Mouse (Mus musculus) intestine, embryonic 15.5 days (tissue): ENCODE results near the gene Akr1e1. TPM values are rescaled to one million over a fixed set of nuclear protein-coding genes. Genes with fewer than 3 reads are reported as not detected.

Source experiments
- ATAC-seq: fragments of 200-750 bp; cut with Nextera tagmentation; 2 replicates; pipeline ENCODE4 v1.8.0; 2017; ENCODE audit warnings: moderate TSS enrichment, moderate library complexity
- H3K27ac ChIP-seq: fragments of 300-500 bp; sonication (generic); 2 replicates; pipeline ENCODE4 v1.5.1; 2015; ENCODE audit warnings: mild to moderate bottlenecking, inconsistent platforms
- H3K27me3 ChIP-seq: fragments of 300-500 bp; sonication (generic); replicated peaks from 2 replicates; pipeline ENCODE4 v1.6.1; 2015; ENCODE audit warnings: inconsistent platforms
- H3K36me3 ChIP-seq: fragments of 300-500 bp; sonication (generic); 2 replicates; pipeline ENCODE4 v1.6.1; 2015; ENCODE audit warnings: inconsistent platforms
- H3K4me1 ChIP-seq: fragments of 300-500 bp; sonication (generic); replicated peaks from 2 replicates; pipeline ENCODE4 v1.6.1; 2015; ENCODE audit warnings: inconsistent platforms
- H3K4me2 ChIP-seq: fragments of 300-500 bp; sonication (generic); replicated peaks from 2 replicates; pipeline ENCODE4 v1.6.1; 2015; ENCODE audit warnings: mild to moderate bottlenecking, inconsistent platforms
- H3K4me3 ChIP-seq: fragments of 300-500 bp; sonication (generic); replicated peaks from 2 replicates; pipeline ENCODE4 v1.5.1; 2015; ENCODE audit warnings: inconsistent platforms
- H3K9ac ChIP-seq: fragments of 300-500 bp; sonication (generic); 2 replicates; pipeline ENCODE4 v1.6.1; 2015; ENCODE audit warnings: inconsistent platforms
- H3K9me3 ChIP-seq: fragments of 300-500 bp; sonication (generic); 2 replicates; pipeline ENCODE4 v1.6.1; 2016; ENCODE audit warnings: inconsistent platforms
- WGBS: fragments of 180-500 bp; shearing (Covaris S2); methylation state at CpG from one replicate; pipeline ENCODE4 v1.1.7; 2015; 5-methylcytosine and 5-hydroxymethylcytosine counted together
- polyA plus RNA-seq: library from polyadenylated mRNA; unstranded; fragments of >200 nt; fragmentation: Nextera tagmentation; extraction: Ambion mirVana; gene quantifications from 2 replicates; pipeline ENCODE4 v1.2.1, GENCODE M21; 2015

The Akr1e1 gene
- polyA plus RNA-seq, 1 experiment from 2014 or later, result 51.7 TPM

- Histone ChIP-seq H3K27ac (no peak overlapping the region), H3K4me2 (no peak overlapping the region), H3K9me3 (no peaks in the 10 kb centered on the region), H3K36me3 (no peaks in the 10 kb centered on the region), H3K4me3 (no peak overlapping the region), H3K4me1 (no peaks in the 10 kb centered on the region), H3K9ac (no peak overlapping the region), H3K27me3 (no peaks in the 10 kb centered on the region)
- no peak for ATAC-seq
- 69% methylated on average over 1 of the region's 1 CpGs for WGBS
These were observed 49.8 kb downstream of the Akr1e1 start for GRCm38 (mm10) chr13:4559143-4559542.

Other genes with a start within 250 kb of the Akr1e1 start
- gene Akr1c6, start 174.9 kb downstream of the Akr1e1 start, polyA plus RNA-seq, result 0.34 TPM in 1 of 2 replicates, not detected in the other
- not detected in 2 replicates for gene Akr1c20, start 85.8 kb downstream of the Akr1e1 start, polyA plus RNA-seq
- gene Akr1c21, start 35.1 kb downstream of the Akr1e1 start, polyA plus RNA-seq, result not detected in 2 replicates